9 mouse cellular contexts compared by ENCODE assay signal in the genomic region with DNA sequence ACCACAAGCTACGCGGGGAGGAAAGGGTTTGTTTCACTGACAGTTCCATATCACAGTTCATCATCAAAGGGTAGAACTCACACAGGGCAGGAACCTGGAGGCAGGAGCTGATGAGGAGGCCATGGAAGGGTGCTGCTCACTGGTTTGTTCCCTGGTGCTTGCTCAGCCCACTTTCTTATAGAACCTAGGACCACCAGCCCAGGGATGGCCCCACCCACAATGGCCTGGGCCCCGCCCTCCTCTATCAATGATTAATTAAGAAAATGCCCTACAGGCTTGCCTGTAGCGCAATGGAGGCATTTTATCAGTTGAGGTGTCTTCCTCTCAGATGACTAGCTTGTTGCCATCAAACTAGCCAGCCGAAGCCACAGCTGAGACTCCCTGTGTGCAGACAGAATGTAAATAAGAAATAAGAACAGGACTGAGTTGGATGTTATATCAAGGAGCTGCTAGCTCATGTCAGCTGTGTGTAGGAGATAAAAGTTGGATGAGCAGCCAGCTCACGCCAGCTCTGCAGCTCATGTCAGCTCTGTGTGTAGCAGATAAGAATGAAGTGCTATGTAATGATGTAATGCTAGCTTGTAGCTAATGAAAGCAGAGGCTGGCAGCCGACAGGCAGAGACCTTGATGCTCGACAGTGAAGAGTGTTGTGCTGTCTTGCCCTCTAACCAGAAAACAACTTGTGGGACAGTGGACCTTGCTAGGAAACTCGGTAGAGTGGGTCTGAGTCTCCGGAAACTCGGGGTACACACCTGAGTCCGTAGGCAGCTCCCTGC.
DNase-seq lines count a peak whose midpoint lies in the region; ATAC-seq and TF ChIP-seq lines count a peak whose summit lies in the region.
"Had no signal": no experiment of that assay in that cellular context is flagged by ENCODE, and none has a peak within 500 bp of the region (broad histone marks: within the 10 kb centered on the region; RNA-seq: fewer than 3 reads in every experiment).

No protein-coding gene starts in this region.

- intact Hi-C loops in heart, adult 2 months (cut with DNase I): loop anchor here (5.0 kb wide), 1 partner anchor 70 kb away; no protein-coding TSS in a partner anchor

- ATAC-seq in common myeloid progenitor, adult 5-6 weeks (replicated peaks; ENCODE audit: low read depth, poor library complexity, severe bottlenecking): peak; percentile 91
- peak; percentile 88 for ATAC-seq in intestine, embryonic 16.5 days

- TF ChIP-seq POLR2A in heart, adult 2 months (IDR thresholded peaks at IDR 0.05; ENCODE audit: insufficient read depth, low read depth, low read length): no peak
- no peak for TF ChIP-seq POLR2A in spleen, adult 2 months (IDR thresholded peaks at IDR 0.05; ENCODE audit: low read depth, low read length)

- H3K27ac ChIP-seq in heart, adult 2 months: no peak overlapping the region
- no peak overlapping the region for H3K27ac ChIP-seq in intestine, embryonic 16.5 days (ENCODE audit: low read length)
- H3K27ac ChIP-seq in spleen, adult 2 months (ENCODE audit: insufficient read depth, low read length): peak overlapping the region; percentile 64

- H3K79me2 ChIP-seq in heart, adult 2 months (replicated peaks; ENCODE audit: control insufficient read depth, insufficient read depth, low read length): no peaks in the 10 kb centered on the region

- no peak for TF ChIP-seq CTCF in heart, adult 2 months (IDR thresholded peaks at IDR 0.05)
- TF ChIP-seq CTCF in spleen, adult 2 months (IDR thresholded peaks at IDR 0.05; ENCODE audit: extremely low read depth, insufficient read depth, insufficient read length, insufficient replicate concordance): no peak

- no peak overlapping the region for H3K4me3 ChIP-seq in heart, adult 2 months
- H3K4me3 ChIP-seq in intestine, embryonic 16.5 days (ENCODE audit: low read length): no peak overlapping the region
- no peak overlapping the region for H3K4me3 ChIP-seq in spleen, adult 2 months (ENCODE audit: extremely low read depth, insufficient read depth, insufficient read length)

- H3K9ac ChIP-seq in heart, adult 2 months (ENCODE audit: low read depth, low read length): no peak overlapping the region
- H3K9ac ChIP-seq in intestine, embryonic 16.5 days (ENCODE audit: low read depth, low read length): no peak overlapping the region

- no peaks in the 10 kb centered on the region for H3K27me3 ChIP-seq in heart, adult 2 months (ENCODE audit: control insufficient read depth, insufficient read depth, low read length)
- H3K27me3 ChIP-seq in intestine, embryonic 16.5 days (replicated peaks; ENCODE audit: control insufficient read depth, insufficient read depth, low read length): no peaks in the 10 kb centered on the region
- 0 out of 2 replicates have a peak, but pooled peaks cover 1% of the 10 kb centered on the region for H3K27me3 ChIP-seq in spleen, adult 2 months (ENCODE audit: control insufficient read depth, insufficient read depth, low read length)

- H3K4me2 ChIP-seq in intestine, embryonic 16.5 days (ENCODE audit: low read depth, low read length): no peak overlapping the region

- H3K9me3 ChIP-seq in intestine, embryonic 16.5 days (ENCODE audit: control insufficient read depth, low read length): no peaks in the 10 kb centered on the region

- peak in 1 of 2 experiments; percentile 32 for DNase-seq in heart, adult 2 months
- no peak for DNase-seq in heart, adult 11 months
- DNase-seq in spleen, adult 2 months (ENCODE audit: low read depth in 1 of 2, low spot score in 2 of 2): no peak
- DNase-seq in frontal cortex, postnatal 36 days (ENCODE audit: low spot score in 2 of 2): no peak
- no peak for DNase-seq in ovary, postnatal 10 days (ENCODE audit: low spot score)
- no peak for DNase-seq in thymus, postnatal 4 days
- DNase-seq: cerebellum, postnatal 14 days had no signal

- TF ChIP-seq EP300 in heart, adult 2 months (IDR thresholded peaks at IDR 0.05; ENCODE audit: insufficient read depth, low read depth, low read length): 0 out of 2 replicates have a peak, but pooled peaks have one; percentile 34

- WGBS in heart, adult 2 months: 52% methylated on average over 12 of the region's 12 CpGs
- WGBS in intestine, embryonic 16.5 days: 70% methylated on average over 12 of the region's 12 CpGs
- WGBS in spleen, adult 2 months: 79% methylated on average over 12 of the region's 12 CpGs

- no peaks in the 10 kb centered on the region for H3K36me3 ChIP-seq in heart, adult 2 months (ENCODE audit: control insufficient read depth, insufficient read depth, low read length)
- H3K36me3 ChIP-seq in intestine, embryonic 16.5 days (ENCODE audit: control insufficient read depth, insufficient read depth, low read length): no peaks in the 10 kb centered on the region
- no peaks in the 10 kb centered on the region for H3K36me3 ChIP-seq in spleen, adult 2 months (ENCODE audit: control insufficient read depth, insufficient read depth, low read length)

- H3K4me1 ChIP-seq in heart, adult 2 months (ENCODE audit: control insufficient read depth, insufficient read depth, low read length): peaks cover 6% of the 10 kb centered on the region; the same call in 1 of the 2 replicates
- H3K4me1 ChIP-seq in intestine, embryonic 16.5 days (ENCODE audit: control insufficient read depth, insufficient read depth, low read length): peaks cover 6% of the 10 kb centered on the region; the same call in 1 of the 2 replicates
- H3K4me1 ChIP-seq in spleen, adult 2 months (ENCODE audit: control insufficient read depth, insufficient read depth, insufficient read length): no peaks in the 10 kb centered on the region; the same call in 1 of the 2 replicates
